Mouse (Mus musculus) fibroblast of lung, adult 2 months (primary cell): ENCODE results near the gene Eddm3b.
"Not testable (repeated sequence)": the region's sequence is repeated elsewhere in the genome, so short reads cannot be mapped to it uniquely, and the experiment has no call there.

Experiments used
- DNase-seq: peaks from one replicate; pipeline ENCODE4 v3.0.0-alpha.2; 2011; ENCODE audit warnings: low read depth

Gene Eddm3b

DNA sequence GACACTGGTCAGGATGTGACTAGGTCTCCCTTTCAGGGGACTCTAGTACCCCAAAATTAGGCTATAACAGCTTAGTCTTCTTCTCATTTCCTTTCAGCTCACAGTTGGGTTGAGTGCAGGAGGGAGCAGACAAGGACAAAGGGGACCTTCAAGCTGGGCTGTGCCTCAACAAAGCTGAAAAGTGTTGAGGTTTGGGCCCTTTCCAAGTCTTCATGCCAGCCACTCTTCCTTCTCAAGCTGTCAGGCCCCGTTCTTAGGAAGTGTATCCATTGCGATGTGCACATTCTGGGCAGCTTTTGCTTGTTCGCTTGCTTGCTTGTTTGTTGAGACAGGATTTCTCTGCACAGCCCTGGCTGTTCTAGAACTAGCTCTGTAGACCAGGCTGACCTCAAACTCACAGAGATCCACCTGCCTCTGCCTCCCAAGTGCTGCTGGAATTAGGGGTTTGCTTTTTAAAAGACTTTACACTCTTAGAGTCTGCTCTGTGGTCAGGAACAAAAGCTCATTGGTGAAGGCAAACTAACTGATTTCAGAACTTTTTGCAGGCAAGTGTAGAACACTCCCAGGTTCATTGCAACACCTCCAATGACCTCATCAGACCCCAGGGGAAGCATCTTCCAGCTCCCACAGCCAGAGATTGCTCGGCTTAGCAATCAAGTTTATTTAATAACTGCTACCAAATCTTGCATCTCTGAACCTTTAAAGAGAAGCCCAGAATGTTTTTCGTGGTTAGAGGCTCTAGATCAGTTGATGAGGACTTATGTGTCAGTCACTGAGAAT lies 19.9 kb upstream of the Eddm3b start:
- no peak for DNase-seq

DNA sequence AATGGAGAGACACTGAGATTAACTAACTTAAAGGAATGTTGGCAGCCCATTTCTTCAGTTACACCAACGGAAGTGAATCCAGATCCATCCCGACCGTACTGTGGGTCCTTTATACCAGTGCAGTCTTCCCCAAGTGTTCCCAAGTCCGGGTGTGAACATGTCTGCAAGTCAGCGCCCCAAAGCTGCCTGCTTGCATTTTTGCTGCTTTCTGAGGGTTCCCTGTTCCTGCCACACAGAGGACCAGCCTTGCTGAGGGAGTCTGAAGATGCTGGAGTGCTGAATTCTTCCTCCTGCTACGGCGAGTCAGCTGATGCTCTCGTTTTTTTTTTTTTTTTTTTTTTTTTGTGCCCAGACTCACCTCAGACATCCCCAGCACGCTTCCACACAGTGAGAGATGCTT lies 19.3 kb upstream of the Eddm3b start:
- no peak for DNase-seq

DNA sequence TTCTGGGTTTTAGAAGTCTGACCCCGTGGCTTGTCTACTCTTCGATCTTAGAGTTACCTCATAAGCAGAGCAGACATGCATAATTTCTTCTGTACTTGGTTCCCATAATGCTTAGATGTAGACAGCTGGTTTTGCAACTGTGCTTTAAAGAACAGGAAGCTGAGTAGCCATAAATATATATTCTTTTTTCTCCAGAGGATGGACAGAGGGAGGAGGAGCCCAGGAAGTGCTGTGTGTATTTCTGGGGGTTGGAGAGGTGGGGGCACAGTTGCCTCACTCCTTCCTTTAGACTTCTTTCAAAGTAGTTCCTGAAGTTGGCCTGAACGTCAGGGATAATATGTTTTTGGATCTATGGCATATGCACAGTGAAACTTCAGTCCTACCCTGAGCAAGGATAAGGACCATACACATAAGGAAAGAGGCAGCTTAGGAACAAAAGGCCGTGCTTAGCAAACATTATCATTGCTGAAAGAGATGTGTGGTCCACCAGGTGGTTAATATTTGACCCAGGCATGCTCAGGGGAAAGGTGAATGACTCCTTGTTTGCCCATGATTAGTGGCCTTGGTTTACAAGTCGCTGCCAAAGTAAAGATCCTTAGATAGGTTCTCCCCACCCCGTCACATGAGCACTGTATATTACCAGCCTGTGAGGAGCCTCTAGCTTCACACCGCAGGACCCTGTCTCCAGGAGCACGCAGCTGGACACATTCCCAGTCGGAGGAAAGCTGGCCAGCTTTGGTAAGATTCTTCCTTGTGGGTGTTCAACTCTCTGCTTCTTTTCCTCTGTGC lies 18.3 kb upstream of the Eddm3b start:
- DNase-seq: no peak

GRCm38 (mm10) chr14:51098300-51098699 lies 15.9 kb upstream of the Eddm3b start:
- not testable (repeated sequence) for DNase-seq

DNA sequence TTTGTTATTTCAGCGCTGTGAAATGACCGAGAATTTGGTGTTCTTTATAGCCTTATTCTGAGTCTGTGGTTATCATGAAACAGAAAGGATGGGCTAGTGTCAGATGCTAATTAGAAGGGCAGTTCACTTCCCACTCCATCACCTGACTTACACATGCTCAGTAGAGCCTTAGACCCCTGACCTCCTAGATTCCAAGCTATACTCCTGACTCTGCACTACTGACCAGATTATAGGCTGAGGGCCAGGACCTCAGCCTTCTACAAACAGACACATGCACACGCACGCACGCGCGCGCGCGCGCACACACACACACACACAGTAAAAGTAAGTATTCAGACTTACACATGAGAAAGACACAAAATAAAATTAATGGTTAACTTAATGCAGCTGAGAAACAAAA lies 15.3 kb upstream of the Eddm3b start:
- no peak for DNase-seq

GRCm38 (mm10) chr14:51101284-51101683 lies 12.9 kb upstream of the Eddm3b start:
- DNase-seq: no peak

- DNase-seq: no peak
Observed at GRCm38 (mm10) chr14:51103217-51103616, 11.0 kb upstream of the Eddm3b start.

GRCm38 (mm10) chr14:51104366-51104765 lies 9.9 kb upstream of the Eddm3b start:
- DNase-seq: no peak

DNA sequence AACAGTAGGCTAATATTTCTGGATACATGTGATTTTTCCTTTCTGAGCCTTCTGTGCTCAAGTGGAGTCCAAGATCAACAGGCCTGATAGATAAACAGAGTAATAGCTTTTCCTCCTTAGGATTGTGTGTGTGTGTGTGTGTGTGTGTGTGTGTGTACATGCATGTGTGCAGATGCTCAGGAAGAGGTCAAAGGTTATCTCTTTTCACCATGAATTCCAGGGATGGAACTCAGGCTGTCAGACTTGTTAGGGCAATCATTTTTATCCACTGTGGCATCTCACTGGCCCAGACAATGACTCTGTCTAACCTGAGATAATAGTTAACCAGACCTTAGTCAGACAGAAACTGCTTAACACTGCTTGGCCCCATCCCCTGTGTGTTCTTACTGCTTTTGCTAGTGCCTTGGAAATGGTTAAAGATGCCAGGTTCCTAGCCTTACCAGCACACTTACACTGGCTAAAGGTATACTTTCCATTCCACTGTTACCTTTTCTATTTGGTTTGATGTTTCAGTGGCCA lies 7.7 kb upstream of the Eddm3b start:
- DNase-seq: no peak

GRCm38 (mm10) chr14:51111966-51112365 lies 2.3 kb upstream of the Eddm3b start:
- no peak for DNase-seq

GRCm38 (mm10) chr14:51113476-51113875 lies 750 bp upstream of the Eddm3b start:
- DNase-seq: no peak

DNA sequence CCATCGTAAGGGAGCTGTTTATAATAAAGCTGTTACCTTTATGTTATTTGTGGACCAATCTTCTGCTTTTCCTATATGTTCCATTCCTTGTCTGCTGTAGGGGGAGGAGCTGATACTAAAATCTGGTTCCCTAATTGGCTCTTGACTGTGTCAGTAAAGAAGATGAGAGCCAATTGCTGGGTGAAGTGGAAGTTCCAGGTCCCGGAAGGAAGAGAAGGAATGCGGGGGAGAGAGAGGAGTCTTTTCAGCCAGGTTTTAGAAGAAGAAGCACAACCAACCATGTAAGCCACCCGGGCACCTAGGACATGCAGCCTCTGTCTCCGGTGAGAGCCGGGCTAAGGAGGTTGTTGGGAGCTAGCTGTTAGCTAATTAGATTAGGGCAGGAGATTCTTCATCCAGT lies 11.5 kb downstream of the Eddm3b start:
- no peak for DNase-seq

GRCm38 (mm10) chr14:51127648-51128258 lies 13.5 kb downstream of the Eddm3b start:
- DNase-seq: no peak

GRCm38 (mm10) chr14:51128775-51129623 lies 14.8 kb downstream of the Eddm3b start:
- DNase-seq: no peak

GRCm38 (mm10) chr14:51129624-51129975 lies 15.4 kb downstream of the Eddm3b start:
- no peak for DNase-seq

GRCm38 (mm10) chr14:51130315-51130940 lies 16.2 kb downstream of the Eddm3b start:
- DNase-seq: no peak

- DNase-seq: no peak
Observed at GRCm38 (mm10) chr14:51131086-51131815, 17.0 kb downstream of the Eddm3b start.

GRCm38 (mm10) chr14:51132372-51132771 lies 18.1 kb downstream of the Eddm3b start:
- DNase-seq: no peak

GRCm38 (mm10) chr14:51140342-51140741 lies 26.1 kb downstream of the Eddm3b start:
- DNase-seq: no peak

DNA sequence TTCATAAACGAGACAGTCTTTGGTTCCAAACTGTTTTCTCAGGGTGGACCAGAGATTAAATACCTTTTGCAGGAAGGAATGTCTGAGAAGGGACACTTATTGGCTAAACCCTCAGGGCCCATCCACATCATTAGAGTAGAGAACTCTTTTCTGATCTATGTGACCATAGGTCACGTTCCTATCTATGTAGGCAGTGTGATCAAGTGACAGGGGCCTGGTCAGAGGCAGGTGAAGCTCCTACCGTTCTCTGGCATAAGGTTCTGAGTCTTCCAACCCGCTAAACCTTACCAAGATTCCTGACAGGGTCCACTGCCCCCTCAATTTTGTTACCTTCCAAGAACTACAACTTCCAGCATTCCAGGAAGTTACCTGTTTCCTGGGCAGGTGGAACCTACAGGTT lies 27.9 kb downstream of the Eddm3b start:
- DNase-seq: no peak

DNA sequence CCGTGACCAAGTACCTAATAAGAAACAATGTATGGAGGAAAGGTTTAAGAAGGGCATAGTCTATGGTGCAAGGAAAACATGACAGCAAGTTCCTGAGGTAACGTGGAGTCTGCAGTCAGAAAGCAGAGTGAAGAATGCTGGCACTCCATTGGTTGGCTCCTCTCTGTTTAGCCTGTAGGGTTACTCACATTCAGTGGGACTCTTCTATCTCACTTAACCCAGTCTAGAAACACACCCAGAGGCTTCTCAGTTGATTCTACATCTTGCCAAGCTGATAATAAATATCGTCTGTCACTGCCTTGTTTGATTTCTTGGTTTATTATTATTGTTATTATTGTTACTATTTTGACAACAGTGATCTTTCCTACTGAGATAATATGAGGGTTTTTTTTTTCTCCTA lies 28.3 kb downstream of the Eddm3b start:
- no peak for DNase-seq
